Mouse (Mus musculus) small intestine, adult 2 months (tissue): ENCODE data around the gene Adamtsl3.

Source experiments
- CTCF ChIP-seq: fragments of 200-500 bp; IDR thresholded peaks from 2 replicates; pipeline ENCODE4 v1.5.1; 2012; ENCODE audit warnings: low read depth, mild to moderate bottlenecking, control low read depth, inconsistent platforms, low read length, moderate library complexity, mixed read lengths; ENCODE audit not compliant: insufficient replicate concordance, insufficient read length; ENCODE audit errors: extremely low read depth
- POLR2A ChIP-seq: fragments of 200-500 bp; IDR thresholded peaks from 2 replicates; pipeline ENCODE4 v1.6.1; 2012; ENCODE audit warnings: low read depth, mild to moderate bottlenecking, control low read depth, inconsistent platforms, low read length, moderate library complexity

GRCm38 (mm10) chr7:82360186-82360585 is 24.7 kb downstream of the Adamtsl3 start:
- TF ChIP-seq CTCF (no peak), POLR2A (no peak)
